Mouse (Mus musculus) thymus, postnatal 4 days (tissue): ENCODE data around the gene Mical3.
A peak's percentile ranks its signal among the peaks of the same experiment; 100 is the strongest.

Source experiments
- DNase-seq: peaks from one replicate; pipeline ENCODE4 v3.0.0; 2021

Gene Mical3

GRCm38 (mm10) chr6:121108075-121108474 lies 22.7 kb downstream of the Mical3 start:
- no peak for DNase-seq

DNA sequence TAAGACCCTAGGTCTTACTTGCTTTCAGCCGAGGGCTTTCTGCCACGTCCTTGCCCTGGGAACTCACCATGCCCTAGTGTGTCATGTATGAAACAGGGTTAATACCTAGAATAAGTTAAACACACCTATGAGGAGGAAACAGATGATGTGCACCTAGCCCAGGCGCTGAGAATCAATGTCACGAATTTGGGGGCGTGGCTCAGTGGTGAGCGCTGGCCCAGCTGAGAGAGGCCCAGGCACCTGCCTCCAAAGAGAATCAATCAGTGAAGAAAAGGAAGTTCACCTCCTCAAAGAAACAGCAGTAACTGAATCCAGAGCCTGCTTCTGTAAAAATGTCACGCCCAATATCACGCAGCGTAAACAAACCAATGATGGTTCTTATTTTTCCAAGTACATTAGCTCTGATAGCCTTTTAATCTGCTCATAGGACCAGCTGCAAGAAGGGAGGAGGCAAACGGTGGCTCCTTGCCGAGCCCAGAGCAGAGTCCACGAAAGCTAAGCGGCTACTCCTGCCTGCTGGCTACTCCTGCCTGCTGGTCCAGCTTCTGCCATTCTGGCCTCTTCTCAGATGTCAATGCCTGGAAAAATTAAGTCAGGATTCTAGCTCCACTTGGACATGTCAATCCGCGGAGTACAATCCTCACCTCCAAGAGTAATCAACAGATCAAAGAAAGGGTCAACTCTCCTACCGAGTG lies 23.9 kb downstream of the Mical3 start:
- peak; percentile 65 for DNase-seq

GRCm38 (mm10) chr6:121105726-121106125 lies 25.1 kb downstream of the Mical3 start:
- DNase-seq: no peak

DNA sequence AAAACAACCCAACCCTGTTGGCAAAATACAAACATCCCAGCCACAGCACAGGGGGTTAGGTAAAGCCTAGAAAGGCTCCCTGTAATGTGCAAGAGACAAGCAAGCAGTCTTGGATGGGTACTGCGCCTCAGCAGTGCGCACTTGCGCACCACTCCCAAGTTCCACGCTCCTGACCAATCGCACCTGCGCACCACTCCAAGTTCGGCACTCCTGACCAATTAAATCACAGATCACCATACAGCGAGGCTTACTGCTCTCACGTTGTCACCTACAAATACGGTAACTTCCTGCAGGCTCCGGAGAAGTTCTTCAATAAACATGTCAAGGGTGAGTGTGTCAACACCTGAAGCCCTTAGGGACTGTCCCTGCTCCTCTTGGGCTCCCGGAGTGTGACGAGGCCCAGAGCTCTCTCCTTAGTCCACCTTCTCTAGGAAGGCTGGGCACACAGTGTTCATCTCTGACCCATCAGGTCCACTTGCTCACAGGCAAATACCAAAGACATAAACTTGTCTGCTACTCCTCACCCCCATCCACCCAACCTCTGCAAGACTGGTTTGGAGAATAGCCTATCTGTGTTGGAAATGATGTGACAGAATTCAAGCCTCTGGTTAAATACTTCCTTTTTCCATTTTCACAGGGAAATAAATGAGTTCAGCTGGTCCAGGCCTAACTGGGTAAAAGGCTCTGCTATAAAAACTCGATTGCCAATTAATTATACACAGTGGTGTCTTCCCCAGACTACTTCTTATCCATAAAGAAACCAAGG lies 27.2 kb downstream of the Mical3 start:
- no peak for DNase-seq

- DNase-seq: no peak
Measured at GRCm38 (mm10) chr6:121102941-121103340, 27.9 kb downstream of the Mical3 start.

GRCm38 (mm10) chr6:121102084-121102483 lies 28.7 kb downstream of the Mical3 start:
- DNase-seq: no peak

- no peak for DNase-seq
Measured at GRCm38 (mm10) chr6:121101201-121101600, 29.6 kb downstream of the Mical3 start.

DNA sequence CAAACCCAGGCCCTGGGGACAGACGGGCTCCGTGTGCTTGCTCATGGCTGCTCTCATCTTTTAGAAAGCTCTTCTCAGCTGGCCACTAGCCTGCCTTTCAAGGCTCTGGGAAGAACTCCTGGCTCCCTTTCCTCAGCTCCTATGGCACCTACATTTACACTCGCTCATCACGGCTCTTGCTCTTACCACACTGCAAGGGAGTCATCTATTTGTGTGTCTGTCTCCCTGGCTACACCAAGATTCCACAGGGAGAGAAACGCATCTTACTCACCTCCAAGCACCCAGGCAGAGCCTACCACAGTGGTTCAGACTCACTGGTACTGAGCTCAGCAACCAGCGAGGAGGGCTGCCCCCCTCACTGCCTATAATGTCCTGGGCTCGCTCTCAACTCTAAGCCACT lies 31.0 kb downstream of the Mical3 start:
- DNase-seq: no peak

DNA sequence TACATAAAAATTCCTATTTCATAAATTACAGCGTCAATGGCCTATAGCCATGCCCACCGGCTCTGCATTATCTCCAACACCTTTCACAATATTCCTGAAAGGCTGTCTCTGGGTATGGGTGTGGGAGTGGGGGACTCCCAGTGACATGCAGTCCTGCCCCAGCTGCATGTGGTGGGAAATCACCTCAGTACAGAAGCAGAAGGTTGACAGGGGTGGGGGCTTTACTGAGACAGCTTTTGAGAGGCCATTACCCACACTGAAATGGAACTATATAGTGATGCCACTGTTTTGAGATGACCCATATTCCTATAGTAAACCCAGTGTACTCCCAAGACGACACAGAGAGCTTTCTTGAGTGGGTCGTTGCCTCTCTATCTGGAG lies 31.6 kb downstream of the Mical3 start:
- no peak for DNase-seq

DNA sequence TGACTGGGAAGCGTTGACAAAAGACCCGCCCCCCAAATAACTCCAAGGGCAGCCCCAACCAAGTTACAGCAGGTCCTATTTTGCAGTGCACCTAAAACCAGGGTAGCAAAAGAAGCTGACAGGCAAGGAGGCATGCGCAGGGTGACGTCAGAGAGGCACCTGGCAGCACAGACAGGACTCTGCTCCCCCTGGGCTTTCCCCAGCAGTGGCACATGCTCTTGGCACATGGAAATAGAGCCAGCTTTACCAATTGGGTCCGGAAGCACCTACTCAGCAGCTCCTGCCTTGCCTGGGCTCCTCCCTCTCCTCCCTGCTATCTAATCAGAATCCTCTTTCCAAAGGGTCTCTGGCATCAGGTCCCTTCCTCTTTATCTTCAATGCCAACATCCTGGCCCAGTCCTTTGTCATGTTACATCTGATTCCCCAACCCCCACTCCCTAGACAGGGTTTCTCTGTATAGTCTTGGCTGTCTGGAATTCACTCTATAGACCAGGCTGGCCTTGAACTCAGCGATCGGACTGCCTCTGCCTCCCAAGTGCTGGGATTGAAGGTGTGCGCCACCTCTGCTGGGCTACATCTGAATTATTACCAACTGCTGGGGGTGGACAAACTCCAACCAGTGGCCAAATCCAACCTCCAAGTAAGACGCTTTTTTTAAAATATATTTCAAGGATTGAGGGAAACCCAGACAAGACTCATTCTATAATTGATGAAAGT lies 32.1 kb downstream of the Mical3 start:
- no peak for DNase-seq

DNA sequence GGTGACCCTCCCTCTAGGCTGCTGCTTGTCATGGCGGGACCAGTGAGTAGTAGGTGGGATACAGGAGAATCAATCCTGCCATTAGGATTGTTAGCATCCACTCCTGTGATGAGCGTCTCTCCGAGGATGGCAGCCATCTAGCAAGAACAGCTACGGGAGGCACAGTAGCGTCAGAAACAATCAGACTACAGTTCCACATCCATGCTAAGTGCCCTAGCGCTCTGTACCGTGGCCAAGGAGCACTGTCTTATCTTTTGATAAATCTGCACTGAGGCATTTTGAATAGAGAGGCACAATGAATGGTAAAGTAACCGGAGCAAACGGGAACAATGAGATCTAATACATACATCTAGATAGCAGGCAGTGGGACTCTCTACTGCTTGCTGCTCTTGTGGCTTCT lies 32.7 kb downstream of the Mical3 start:
- no peak for DNase-seq

DNA sequence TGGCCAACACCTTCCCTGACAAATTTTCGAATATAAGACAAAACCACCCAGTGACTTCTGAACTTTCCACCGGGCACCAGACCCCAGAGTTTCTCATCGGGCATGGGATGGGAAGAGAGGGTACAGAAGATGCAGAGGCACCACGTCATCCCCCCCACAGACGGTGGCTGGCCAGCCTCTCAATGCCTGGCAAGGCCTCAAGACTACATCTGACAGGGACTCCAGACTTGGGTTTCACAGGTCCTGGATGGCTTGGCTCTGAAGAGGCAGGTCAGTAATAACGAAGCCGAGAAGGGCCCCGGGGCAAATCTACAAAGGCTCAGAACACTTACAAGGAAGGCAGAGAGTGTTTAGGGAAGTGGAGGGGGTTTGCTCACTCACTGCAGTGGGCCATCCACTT lies 33.9 kb downstream of the Mical3 start:
- DNase-seq: no peak

GRCm38 (mm10) chr6:121096390-121096789 lies 34.4 kb downstream of the Mical3 start:
- DNase-seq: no peak

DNA sequence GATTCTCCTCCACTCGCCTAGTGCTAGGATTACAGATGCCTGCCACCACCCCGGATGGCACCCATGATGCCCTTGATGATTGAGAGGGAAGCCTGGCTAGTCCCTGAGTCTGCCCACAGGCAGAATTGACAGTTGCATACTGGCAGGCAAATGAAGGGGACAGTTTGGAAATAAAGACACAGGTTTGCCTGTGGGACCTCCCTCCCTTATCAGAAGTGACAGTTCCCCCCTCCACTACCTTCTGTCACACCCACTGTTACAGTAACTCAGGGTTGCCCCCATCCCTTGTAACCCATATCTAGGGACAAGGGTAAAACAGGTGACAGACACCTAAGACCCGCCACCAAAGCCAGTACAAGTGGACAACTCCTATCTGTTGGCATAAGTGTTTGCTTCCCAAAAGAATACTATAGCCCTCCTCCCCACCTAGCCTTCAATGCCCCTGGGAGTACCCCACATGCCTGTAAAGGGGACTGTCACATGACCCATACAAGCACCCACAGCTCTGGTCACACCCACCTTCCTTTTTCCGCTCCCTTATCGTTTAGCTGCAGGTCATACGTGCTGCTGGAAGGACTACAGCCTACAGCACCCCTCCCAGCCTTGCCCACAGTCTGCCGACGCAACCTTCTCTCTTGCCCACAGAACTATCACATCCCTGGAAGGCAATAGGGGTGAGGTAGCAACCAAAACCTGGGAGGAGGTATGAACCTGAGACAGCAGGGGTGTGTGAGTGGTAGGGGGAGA lies 37.0 kb downstream of the Mical3 start:
- DNase-seq: no peak

GRCm38 (mm10) chr6:121090786-121091185 lies 40.0 kb downstream of the Mical3 start:
- no peak for DNase-seq

- no peak for DNase-seq
Measured at GRCm38 (mm10) chr6:121087586-121088245, 43.1 kb downstream of the Mical3 start.

GRCm38 (mm10) chr6:121087127-121087526 lies 43.7 kb downstream of the Mical3 start:
- DNase-seq: peak; percentile 29

DNA sequence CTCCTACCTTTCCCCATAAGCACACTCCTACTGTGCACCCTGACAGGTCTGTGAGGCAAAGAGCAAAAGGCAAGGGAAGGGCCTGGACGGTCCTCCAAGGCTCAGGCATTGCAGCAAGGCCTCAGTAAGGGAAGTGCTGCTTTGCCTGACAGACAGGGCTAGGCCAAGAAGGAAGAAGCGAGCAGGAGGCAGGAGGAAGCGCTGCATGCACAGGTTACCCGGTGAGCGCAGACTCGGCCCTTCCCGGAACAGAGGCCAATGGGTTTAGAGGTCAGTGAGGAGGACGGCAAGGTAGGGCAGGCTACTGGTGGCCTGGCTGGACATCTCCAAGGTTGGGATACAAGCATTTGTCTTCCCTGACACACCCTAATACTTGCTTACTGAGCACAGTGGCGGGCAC lies 44.6 kb downstream of the Mical3 start:
- DNase-seq: no peak

- DNase-seq: no peak
Measured at GRCm38 (mm10) chr6:121084050-121084480, 46.7 kb downstream of the Mical3 start.

- DNase-seq: no peak
Measured at GRCm38 (mm10) chr6:121082094-121082473, 48.7 kb downstream of the Mical3 start.

GRCm38 (mm10) chr6:121081288-121082093 lies 49.3 kb downstream of the Mical3 start:
- DNase-seq: no peak

DNA sequence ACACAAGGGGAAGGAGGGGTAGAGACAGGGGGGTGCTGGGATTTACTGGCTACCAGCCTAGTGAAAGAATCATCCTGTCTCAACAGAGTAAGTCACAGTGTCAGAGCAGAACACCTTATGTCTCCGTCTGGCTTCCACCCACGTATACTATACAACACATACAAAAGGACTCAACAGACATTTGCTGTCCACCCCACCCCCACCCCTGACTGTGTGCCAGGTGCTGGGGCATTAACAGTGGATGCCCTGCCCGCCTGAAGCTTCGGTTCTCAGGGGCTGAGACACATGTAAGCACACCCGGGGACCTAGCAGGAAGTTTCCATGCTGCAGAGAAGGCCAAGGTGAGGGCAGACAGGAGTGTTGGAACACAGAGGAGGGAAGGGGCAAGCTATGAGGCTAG lies 52.6 kb downstream of the Mical3 start:
- no peak for DNase-seq
